Mouse (Mus musculus): Measurements from ENCODE around the gene Pld6. TPM values are rescaled to one million over a fixed set of nuclear protein-coding genes. Genes with fewer than 3 reads are reported as not detected.

Pld6 gene
- polyA plus RNA-seq, 1 experiment from 2014 or later: 2.0 TPM

GRCm38 (mm10) chr11:59760796-59761195 is 26.6 kb downstream of the Pld6 start:
- Histone ChIP-seq H3K4me2 (no peak overlapping the region), H3K27me3 (no peaks in the 10 kb centered on the region), H3K4me1 (0 out of 2 replicates have a peak, but pooled peaks cover 4% of the 10 kb centered on the region), H3K36me3 (peaks cover 94% of the 10 kb centered on the region), H3K4me3 (no peak overlapping the region), H3K9ac (no peak overlapping the region), H3K27ac (no peak overlapping the region), H3K9me3 (no peaks in the 10 kb centered on the region)
- 92% methylated on average over 6 of the region's 6 CpGs for WGBS
- ATAC-seq (ENCODE audit: insufficient number of reproducible peaks, low FRiP score, low TSS enrichment, low read depth): no peak

GRCm38 (mm10) chr11:59759626-59760025 is 27.8 kb downstream of the Pld6 start:
- 91% methylated on average over 2 of the region's 2 CpGs for WGBS
- no peak overlapping the region for H3K27ac ChIP-seq
- H3K9ac ChIP-seq: no peak overlapping the region
- H3K4me3 ChIP-seq: no peak overlapping the region
- H3K4me1 ChIP-seq: 0 out of 2 replicates have a peak, but pooled peaks cover 4% of the 10 kb centered on the region
- peaks cover 94% of the 10 kb centered on the region for H3K36me3 ChIP-seq
- H3K9me3 ChIP-seq: no peaks in the 10 kb centered on the region
- H3K4me2 ChIP-seq: no peak overlapping the region
- no peak for ATAC-seq (ENCODE audit: insufficient number of reproducible peaks, low FRiP score, low TSS enrichment, low read depth)
- no peaks in the 10 kb centered on the region for H3K27me3 ChIP-seq

- Histone ChIP-seq H3K4me1 (0 out of 2 replicates have a peak, but pooled peaks cover 4% of the 10 kb centered on the region), H3K9ac (no peak overlapping the region), H3K27ac (no peak overlapping the region), H3K4me3 (no peak overlapping the region), H3K36me3 (peaks cover 93% of the 10 kb centered on the region), H3K4me2 (no peak overlapping the region), H3K27me3 (no peaks in the 10 kb centered on the region), H3K9me3 (no peaks in the 10 kb centered on the region)
- ATAC-seq (ENCODE audit: insufficient number of reproducible peaks, low FRiP score, low TSS enrichment, low read depth): no peak
- 79% methylated on average over 4 of the region's 4 CpGs for WGBS
These were observed 28.3 kb downstream of the Pld6 start for GRCm38 (mm10) chr11:59759178-59759577.

GRCm38 (mm10) chr11:59758191-59758985 is 29.1 kb downstream of the Pld6 start:
- no peak for ATAC-seq (ENCODE audit: insufficient number of reproducible peaks, low FRiP score, low TSS enrichment, low read depth)
- no peak overlapping the region for H3K9ac ChIP-seq
- H3K4me1 ChIP-seq: 0 out of 2 replicates have a peak, but pooled peaks cover 4% of the 10 kb centered on the region
- H3K4me3 ChIP-seq: no peak overlapping the region
- no peak overlapping the region for H3K4me2 ChIP-seq
- H3K27ac ChIP-seq: no peak overlapping the region
- no peaks in the 10 kb centered on the region for H3K27me3 ChIP-seq
- H3K9me3 ChIP-seq: no peaks in the 10 kb centered on the region
- H3K36me3 ChIP-seq: peaks cover 93% of the 10 kb centered on the region
- 88% methylated on average over 9 of the region's 9 CpGs for WGBS

GRCm38 (mm10) chr11:59756351-59756750 is 31.1 kb downstream of the Pld6 start:
- 88% methylated on average over 4 of the region's 4 CpGs for WGBS
- H3K36me3 ChIP-seq: peaks cover 98% of the 10 kb centered on the region

GRCm38 (mm10) chr11:59754504-59754903 is 32.9 kb downstream of the Pld6 start:
- no peak for ATAC-seq (ENCODE audit: insufficient number of reproducible peaks, low FRiP score, low TSS enrichment, low read depth)
- WGBS: 95% methylated on average over 6 of the region's 6 CpGs
- no peaks in the 10 kb centered on the region for H3K27me3 ChIP-seq
- no peak overlapping the region for H3K9ac ChIP-seq
- H3K4me2 ChIP-seq: no peak overlapping the region
- H3K4me1 ChIP-seq: 0 out of 2 replicates have a peak, but pooled peaks cover 4% of the 10 kb centered on the region
- H3K9me3 ChIP-seq: no peaks in the 10 kb centered on the region
- no peak overlapping the region for H3K27ac ChIP-seq
- peaks cover 98% of the 10 kb centered on the region for H3K36me3 ChIP-seq
- H3K4me3 ChIP-seq: no peak overlapping the region

More at GRCm38 (mm10) chr11:59756351-59756750, 31.1 kb downstream of the Pld6 start:
- Histone ChIP-seq H3K27ac (no peak overlapping the region), H3K9me3 (no peaks in the 10 kb centered on the region), H3K4me1 (0 out of 2 replicates have a peak, but pooled peaks cover 4% of the 10 kb centered on the region), H3K4me3 (no peak overlapping the region), H3K9ac (no peak overlapping the region), H3K27me3 (no peaks in the 10 kb centered on the region), H3K4me2 (no peak overlapping the region)
- ATAC-seq (ENCODE audit: insufficient number of reproducible peaks, low FRiP score, low TSS enrichment, low read depth): no peak

GRCm38 (mm10) chr11:59749050-59749449 is 38.4 kb downstream of the Pld6 start:
- 93% methylated on average over 3 of the region's 3 CpGs for WGBS
- Histone ChIP-seq H3K9me3 (no peaks in the 10 kb centered on the region), H3K27me3 (no peaks in the 10 kb centered on the region), H3K27ac (no peak overlapping the region), H3K4me2 (no peak overlapping the region), H3K9ac (no peak overlapping the region), H3K4me3 (no peak overlapping the region), H3K36me3 (peaks cover 74% of the 10 kb centered on the region), H3K4me1 (no peaks in the 10 kb centered on the region)
- no peak for ATAC-seq (ENCODE audit: insufficient number of reproducible peaks, low FRiP score, low TSS enrichment, low read depth)

GRCm38 (mm10) chr11:59746614-59747013 is 40.8 kb downstream of the Pld6 start:
- no peaks in the 10 kb centered on the region for H3K9me3 ChIP-seq
- H3K27me3 ChIP-seq: no peaks in the 10 kb centered on the region
- 81% methylated on average over 2 of the region's 2 CpGs for WGBS
- H3K9ac ChIP-seq: no peak overlapping the region
- no peaks in the 10 kb centered on the region for H3K4me1 ChIP-seq
- no peak overlapping the region for H3K27ac ChIP-seq
- no peak for ATAC-seq (ENCODE audit: insufficient number of reproducible peaks, low FRiP score, low TSS enrichment, low read depth)
- no peak overlapping the region for H3K4me3 ChIP-seq
- peaks cover 75% of the 10 kb centered on the region for H3K36me3 ChIP-seq
- H3K4me2 ChIP-seq: no peak overlapping the region

GRCm38 (mm10) chr11:59745851-59746250 is 41.6 kb downstream of the Pld6 start:
- 89% methylated on average over 5 of the region's 5 CpGs for WGBS
- H3K4me1 ChIP-seq: no peaks in the 10 kb centered on the region
- no peak overlapping the region for H3K4me3 ChIP-seq
- no peaks in the 10 kb centered on the region for H3K27me3 ChIP-seq
- no peak overlapping the region for H3K27ac ChIP-seq
- no peak overlapping the region for H3K4me2 ChIP-seq
- no peaks in the 10 kb centered on the region for H3K9me3 ChIP-seq
- no peak overlapping the region for H3K9ac ChIP-seq
- no peak for ATAC-seq (ENCODE audit: insufficient number of reproducible peaks, low FRiP score, low TSS enrichment, low read depth)
- H3K36me3 ChIP-seq: peaks cover 73% of the 10 kb centered on the region

- H3K4me3 ChIP-seq: no peak overlapping the region
- H3K4me1 ChIP-seq: no peaks in the 10 kb centered on the region
- H3K36me3 ChIP-seq: peaks cover 73% of the 10 kb centered on the region
- no peak overlapping the region for H3K27ac ChIP-seq
- H3K27me3 ChIP-seq: no peaks in the 10 kb centered on the region
- no peak overlapping the region for H3K9ac ChIP-seq
- ATAC-seq (ENCODE audit: insufficient number of reproducible peaks, low FRiP score, low TSS enrichment, low read depth): 0 out of 2 replicates have a peak, but pooled peaks have one; percentile 44
- no peaks in the 10 kb centered on the region for H3K9me3 ChIP-seq
- H3K4me2 ChIP-seq: no peak overlapping the region
- 85% methylated on average over 4 of the region's 4 CpGs for WGBS
These were observed 43.1 kb downstream of the Pld6 start for GRCm38 (mm10) chr11:59744374-59744773.

GRCm38 (mm10) chr11:59743712-59744111 is 43.7 kb downstream of the Pld6 start:
- Histone ChIP-seq H3K4me1 (no peaks in the 10 kb centered on the region), H3K4me3 (no peak overlapping the region), H3K9me3 (no peaks in the 10 kb centered on the region), H3K27me3 (no peaks in the 10 kb centered on the region), H3K27ac (no peak overlapping the region), H3K4me2 (no peak overlapping the region), H3K9ac (no peak overlapping the region), H3K36me3 (peaks cover 75% of the 10 kb centered on the region)
- WGBS: 84% methylated on average over 1 of the region's 1 CpGs
- ATAC-seq (ENCODE audit: insufficient number of reproducible peaks, low FRiP score, low TSS enrichment, low read depth): no peak

GRCm38 (mm10) chr11:59743307-59743706 is 44.1 kb downstream of the Pld6 start:
- Histone ChIP-seq H3K27me3 (no peaks in the 10 kb centered on the region), H3K27ac (no peak overlapping the region), H3K9me3 (no peaks in the 10 kb centered on the region), H3K4me1 (no peaks in the 10 kb centered on the region), H3K4me3 (no peak overlapping the region), H3K9ac (no peak overlapping the region), H3K36me3 (peaks cover 77% of the 10 kb centered on the region), H3K4me2 (no peak overlapping the region)
- no peak for ATAC-seq (ENCODE audit: insufficient number of reproducible peaks, low FRiP score, low TSS enrichment, low read depth)
- WGBS: 86% methylated on average over 2 of the region's 2 CpGs

Measured in limb, embryonic 15.5 days (tissue).